Mouse (Mus musculus) spleen, embryonic (tissue): ENCODE results near the gene Gm10428.
"Not testable (repeated sequence)": the region's sequence is repeated elsewhere in the genome, so short reads cannot be mapped to it uniquely, and the experiment has no call there.

Source experiments
- CTCF ChIA-PET: fragments of 350-600 bp; sonication (Branson Sonifier 250); formaldehyde crosslinking; loops from one replicate; lab custom pipeline; 2022; lab: Charles Lee

The Gm10428 gene

DNA sequence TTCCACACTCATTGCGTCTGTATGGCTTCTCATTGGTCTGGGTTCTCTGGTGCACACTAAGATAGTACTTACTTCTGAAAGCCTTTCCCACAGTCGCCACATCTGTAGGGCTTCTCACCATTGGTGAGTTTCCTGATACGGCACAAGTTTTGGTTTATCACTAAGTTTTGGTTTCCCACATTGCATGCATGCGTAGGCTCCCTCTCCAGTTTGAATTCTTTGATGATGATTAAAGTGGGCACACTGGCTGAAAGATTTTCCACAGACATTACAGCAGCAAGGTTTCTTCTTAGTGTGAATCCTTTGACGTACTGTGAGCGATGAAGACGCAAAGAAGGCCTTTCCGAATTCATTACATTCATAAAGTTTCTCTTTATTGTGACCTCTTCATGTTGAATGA is at the start of gene Gm10428:
Gene Gm10428 (plus strand): TSS at position 321 of the 400 bp plus-strand sequence.
- CTCF ChIA-PET, result no interaction called here

DNA sequence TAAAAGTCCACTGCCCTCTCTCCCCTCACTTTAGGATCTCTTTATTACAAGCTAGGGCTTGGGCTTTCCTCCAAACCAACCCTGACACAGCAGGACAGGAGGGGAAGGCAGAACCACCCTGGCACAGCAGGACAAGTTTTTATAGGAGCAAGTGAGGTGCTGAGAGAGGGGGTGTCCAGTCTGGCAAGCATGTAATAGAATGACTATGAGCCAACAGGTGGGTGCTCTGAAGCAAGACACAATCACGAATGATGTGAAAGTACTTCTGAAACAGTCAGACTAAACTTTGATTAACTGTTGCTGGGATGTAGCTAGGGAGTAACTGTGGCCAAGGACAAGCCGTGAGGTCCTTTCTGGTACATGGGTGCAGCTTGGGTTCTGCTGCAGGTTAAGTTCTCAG is 46.8 kb upstream of the Gm10428 start:
- CTCF ChIA-PET, result no interaction called here

DNA sequence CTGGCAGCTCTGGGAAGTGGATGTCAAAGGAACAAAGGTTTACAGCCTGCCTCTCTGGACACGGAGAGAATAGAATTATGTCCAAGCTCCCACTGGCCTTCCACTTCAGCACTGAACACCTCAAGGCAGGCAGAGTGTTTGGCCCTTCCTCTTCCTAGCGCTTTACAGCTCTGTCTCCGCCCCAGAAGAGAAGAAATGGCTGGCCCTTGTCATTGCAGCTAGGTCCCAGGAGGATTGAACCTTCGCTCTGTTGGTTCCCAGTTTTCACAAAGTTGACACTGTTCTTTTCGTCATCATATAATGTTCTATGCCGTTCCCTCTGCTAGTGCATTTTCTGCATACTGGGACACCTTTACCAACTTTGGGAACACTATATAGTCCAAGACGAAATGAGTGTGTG is 44.6 kb upstream of the Gm10428 start:
- CTCF ChIA-PET, result no interaction called here

DNA sequence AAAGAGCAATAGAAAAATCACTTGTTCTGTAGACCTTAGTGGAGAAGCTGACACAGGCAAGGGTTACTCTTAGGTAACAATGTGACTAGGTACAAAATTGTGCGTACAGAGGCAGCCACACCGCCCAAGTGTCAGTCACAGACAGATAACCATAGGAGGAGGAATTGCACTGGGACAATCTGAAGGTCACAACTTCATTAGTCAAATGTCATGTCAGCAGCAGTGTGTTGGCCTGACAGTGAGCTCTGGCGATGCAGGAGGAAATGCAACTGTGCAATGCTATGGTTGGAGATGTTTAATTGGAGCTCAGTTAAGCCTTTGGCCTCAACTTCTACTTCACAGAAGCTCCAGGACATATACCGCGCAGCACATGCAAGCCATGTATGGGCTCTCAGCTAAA is 42.2 kb upstream of the Gm10428 start:
- CTCF ChIA-PET, result interaction anchor here (0.5 kb wide), 1 partner anchor 294 kb away, joined by 8 read pairs; no protein-coding TSS in a partner anchor

DNA sequence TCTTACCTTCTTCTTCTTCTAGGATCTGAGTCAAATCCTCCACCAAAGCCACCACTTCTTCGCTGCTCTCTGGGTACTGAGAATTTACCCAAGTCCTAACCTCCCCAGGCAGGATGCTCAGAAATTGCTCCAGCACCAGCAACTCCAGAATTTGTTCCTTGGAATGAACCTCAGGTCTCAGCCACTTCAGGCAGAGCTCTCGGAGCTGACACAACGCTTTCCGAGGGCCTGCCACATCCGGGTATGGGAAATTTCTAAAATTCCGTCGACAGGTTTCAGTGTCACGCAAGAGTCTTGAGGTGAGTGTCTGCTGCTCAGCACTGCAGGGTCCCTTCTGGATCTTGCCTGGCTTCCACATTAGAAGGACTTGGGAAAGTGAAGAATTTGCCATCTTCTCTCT is 24.6 kb upstream of the Gm10428 start:
- CTCF ChIA-PET, result no interaction called here

DNA sequence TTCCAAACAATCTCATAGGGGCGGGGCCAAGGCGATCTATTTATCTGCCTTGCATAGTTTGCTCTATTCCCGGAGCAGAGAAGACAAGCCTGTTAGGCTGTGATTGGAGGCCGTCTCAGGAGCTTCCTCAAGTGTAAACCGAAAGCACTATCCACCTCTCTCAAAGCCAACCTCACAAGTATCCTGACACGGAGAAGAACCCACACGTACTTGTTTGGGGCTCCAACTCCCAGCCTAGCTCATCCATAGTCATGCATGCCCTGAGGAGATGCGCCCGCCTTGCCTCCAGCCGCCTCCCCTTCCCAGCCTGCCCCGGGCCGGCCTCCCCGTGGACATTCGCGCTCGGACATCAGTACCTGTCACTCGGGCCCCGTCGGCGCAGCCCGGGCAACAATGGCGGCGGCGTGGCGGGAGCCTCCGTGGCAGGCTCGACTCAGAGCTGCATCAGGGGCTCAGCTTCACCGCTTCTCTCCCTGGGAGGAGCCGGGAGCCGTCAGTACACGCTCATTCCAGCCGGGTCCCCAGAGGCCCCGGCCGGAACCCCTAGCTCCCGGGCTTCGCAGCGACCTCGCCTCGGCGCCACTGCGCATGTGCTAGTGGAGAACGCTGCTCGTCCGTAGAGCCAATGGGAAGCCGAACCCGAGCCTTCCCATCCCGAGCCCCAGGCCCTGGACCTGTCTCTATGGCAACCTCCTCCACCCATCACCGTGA is 21.4 kb upstream of the Gm10428 start, which contains the start of gene Zfp287:
Gene Zfp287 (minus strand): TSS at position 595 of the 711 bp plus-strand sequence.
- CTCF ChIA-PET, result no interaction called here

DNA sequence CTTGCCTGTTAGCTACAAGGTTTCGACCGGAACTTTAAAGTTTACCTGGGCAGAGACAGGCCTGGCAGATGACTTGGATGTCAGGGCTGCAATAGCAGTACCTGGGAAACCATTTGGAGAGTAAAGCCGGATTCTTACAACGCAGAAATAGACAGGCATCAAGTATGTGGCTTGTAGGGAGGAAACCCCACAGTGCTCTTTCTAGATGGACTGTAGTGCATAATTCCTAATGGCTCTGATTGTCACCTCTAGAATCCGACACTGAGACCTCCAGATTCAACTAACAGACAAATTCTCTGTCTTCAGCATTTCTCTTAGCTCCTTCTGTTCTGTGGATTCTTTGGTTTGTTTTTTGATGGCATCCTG is 20.9 kb upstream of the Gm10428 start:
- CTCF ChIA-PET, result no interaction called here

DNA sequence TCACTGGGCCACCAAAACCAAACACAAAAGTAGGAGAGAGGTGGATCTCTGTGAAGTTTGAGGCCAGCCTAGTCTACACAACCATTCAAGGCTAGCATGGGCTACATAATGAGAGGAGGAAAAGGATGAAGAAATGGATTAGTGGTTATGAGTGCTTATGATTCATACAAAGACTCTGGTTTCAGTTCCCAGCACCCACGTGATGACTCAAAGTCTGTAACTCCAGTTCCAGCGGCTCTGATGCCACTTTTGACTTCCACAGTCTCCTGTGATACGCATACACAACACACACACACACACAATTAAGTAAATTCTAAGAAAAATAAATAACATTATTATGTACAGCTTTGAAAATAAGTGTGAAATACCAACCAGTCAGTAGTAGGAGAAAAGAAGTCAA is 20.2 kb upstream of the Gm10428 start:
- CTCF ChIA-PET, result no interaction called here

DNA sequence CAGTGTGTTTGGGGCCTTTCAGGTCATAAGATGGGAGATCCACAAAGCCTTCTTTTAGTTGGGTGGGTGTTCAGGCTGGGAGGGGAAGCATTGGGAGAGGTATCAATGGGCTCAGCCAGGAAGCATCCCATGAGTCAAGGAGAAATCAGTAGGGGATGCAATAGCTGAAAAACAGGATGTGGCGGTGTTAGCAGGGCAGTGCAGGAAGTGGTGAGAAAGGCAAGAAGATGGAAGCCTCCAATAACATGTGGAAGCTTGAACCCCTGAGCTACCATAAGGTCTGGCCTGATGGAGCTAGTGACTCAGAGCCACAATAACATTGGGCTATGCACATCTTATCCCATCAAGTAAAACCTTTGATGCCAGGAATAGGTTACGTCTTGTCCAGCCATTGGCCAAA is 11.7 kb upstream of the Gm10428 start:
- CTCF ChIA-PET, result no interaction called here

DNA sequence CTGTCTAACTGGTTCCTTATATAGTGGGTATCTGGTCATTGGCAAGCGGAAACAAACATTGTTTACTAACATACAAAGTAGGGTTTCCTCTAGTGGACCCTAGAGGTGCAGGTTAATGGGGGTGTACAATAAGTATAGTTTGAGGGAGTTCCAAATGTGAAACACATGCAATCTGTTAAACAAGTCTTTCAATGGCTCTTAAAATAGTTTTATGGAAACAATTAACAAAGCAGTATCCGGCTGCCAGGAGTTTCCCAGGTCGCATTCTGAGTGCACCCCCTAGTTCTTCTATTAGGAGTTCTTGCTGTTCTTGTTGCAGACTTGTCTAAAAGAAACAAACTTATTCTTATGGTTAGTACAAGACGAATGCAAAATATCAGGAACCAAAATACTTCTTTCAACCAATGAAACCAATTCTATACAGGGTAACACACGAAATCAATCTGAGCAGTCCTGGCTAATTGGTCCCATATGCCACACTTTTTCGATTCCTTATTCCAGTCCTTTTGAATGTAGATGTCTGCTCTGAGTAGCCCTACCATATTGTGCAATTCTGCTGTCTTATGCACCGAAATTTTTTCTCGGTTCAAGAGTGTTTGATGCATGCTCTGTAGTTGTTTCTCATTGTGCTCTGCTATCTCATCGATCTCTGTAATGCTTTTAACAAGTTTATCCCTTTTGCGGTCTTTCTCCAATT is 10.5 kb upstream of the Gm10428 start:
- CTCF ChIA-PET, result no interaction called here

DNA sequence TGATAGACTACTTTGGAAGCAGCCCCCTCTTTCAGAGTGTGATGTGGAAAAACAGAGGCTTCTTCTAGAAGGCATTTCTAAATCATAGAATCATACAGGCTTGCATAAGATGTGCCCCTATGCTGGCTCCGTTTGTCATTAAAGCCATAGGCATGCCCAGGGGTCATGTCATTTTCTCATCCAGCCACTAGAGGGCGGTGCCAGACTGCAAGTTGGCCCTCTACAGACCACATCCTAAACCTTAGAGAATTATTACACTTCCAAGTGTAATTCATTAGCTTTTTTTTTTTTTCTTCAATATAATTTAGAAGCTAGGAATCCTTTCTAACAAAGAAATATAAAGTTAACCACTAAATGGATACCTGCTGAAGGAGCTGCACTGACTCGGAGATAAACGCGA is 8.8 kb upstream of the Gm10428 start:
- CTCF ChIA-PET, result interaction anchor here (0.7 to 1.2 kb wide), 3 partner anchors 10 to 13 kb away, joined by 3 to 25 read pairs (median 4); no protein-coding TSS in a partner anchor

DNA sequence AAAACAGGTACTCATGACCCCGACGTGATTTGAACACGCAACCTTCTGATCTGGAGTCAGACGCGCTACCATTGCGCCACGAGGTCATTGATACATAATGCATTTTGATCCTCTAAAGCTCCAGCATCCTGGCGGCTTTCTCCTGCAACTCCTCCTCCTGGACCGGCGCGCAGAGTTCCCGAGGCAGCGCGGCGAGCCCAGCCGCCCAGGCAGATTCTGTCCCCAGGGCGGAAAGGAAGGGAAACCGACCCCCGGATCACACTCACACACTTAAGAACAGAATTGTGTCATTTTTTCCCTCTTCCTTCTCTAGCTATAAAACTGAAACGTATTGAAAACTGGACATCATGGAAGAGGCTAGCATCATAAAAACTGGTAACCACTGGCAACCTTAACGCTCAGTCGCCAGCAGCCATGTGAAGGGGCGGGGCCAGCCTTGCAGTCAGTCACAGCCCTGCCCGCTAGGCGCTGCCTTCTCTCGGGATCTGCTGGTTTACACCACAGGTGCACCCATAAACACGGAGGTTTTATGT is 6.8 kb upstream of the Gm10428 start:
- CTCF ChIA-PET, result interaction anchor here (1.0 kb wide), 1 partner anchor 12 kb away, joined by 3 read pairs; no protein-coding TSS in a partner anchor

DNA sequence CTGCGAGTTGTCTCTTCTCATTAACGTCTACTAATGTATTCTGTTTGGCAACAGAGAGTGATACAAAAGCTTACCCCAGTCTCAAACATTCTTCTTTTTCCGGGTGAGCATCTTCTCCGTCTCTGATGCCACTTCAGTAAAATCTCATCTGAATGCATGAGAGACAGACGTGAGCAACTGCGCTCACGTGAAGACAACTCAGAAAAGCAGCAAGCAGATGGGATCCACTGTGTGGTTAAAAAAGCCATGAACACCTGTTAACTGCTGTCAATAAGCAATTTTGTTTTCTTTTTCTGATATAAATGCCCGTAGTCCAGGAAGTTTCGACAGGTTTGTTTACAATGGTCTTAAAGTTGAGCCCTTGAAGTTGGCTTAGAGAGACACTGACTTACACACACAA is 5.7 kb upstream of the Gm10428 start:
- CTCF ChIA-PET, result no interaction called here

DNA sequence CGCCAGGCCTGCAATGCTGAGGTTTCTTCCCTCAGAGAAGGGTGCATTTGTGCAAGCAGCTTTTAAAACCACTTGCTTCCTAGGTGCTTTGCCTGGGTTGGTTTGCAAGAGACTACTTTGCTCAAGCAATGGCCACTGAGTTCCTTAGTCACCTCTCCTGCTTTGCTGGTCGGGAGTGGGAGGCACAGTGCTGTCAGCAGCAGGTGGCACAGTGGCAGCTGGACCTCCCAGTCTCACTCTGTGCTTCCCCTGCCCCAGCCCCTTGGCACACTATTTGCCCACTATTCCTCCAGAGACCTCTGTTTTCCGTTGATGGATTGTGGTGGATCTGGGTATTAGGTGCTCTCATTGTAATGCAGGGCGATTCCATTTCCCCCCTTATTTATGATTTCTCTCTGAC is 4.8 kb upstream of the Gm10428 start:
- CTCF ChIA-PET, result no interaction called here

DNA sequence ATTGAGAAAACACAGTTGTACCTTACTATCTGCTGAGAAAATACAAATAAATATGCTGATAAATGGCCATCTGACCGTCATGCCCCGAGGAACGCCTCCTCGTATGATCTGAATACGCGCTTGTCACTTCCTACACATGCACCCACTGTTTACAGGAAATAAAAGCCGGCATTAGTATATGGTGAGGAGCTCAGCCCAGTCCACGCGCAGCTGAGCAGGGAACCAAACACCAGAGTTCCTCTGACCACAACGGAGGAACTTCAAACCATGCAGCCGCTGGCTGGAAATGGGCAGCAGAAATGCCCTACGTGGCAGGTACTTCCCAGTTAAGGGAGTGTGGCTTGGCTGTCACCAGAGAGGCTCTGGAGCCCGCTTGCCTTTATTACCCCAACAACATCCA is 3.5 kb upstream of the Gm10428 start:
- CTCF ChIA-PET, result not testable (repeated sequence)

DNA sequence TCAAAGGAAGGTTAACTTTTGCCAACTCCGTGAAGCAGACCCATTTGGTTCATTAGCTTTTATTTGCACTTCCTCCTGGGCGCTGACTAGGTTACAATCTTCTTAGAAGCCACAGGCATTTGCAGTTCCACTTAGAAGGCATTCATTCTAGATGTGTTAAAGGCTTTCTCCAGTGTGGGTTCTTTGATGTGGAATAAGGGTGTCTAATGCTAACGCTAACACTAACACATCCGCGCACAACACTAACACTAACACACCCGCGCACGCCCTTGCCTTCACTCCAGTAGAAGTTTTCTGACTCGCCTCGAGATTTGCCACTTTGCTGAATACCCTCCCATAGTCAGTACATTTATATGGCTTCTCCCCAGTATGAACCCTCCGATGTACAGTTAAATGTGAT is 709 bp upstream of the Gm10428 start:
- CTCF ChIA-PET, result no interaction called here

DNA sequence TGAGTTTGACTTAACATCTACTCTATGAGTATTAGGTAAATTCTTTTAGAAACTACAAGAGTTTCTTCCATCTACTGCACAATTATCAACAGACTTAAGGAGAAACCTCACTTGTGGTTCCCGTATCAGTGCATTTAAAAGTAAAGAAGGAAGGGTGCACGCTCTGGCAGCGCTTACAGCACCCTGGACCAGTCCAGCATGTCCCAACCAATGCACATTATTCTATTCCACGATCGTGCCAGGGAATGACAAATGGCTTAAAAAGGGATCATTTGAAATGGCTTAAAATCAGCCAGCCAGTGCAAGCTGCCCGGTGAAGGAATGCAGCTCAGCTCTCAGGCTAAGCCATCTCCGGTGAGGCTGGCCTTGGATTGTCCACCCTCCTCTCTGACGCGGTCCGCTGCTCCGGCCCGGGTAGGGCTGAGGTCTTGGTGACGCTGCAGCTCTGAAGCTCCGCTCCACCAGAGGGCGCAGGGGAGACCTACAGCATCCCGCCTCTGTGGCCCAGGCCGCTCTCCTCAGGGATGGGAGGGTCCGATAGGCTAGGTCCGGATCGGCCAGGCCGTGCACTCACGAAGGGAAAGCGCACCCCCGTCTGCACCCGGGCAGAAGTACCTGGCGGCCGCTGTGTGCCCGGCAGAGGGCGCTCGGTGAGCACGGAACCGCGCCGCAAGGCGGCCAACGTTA is 3.7 kb downstream of the Gm10428 start:
- CTCF ChIA-PET, result interaction anchor here (0.6 to 0.8 kb wide), 2 partner anchors 12 to 765 kb away, joined by 3 to 4 read pairs; no protein-coding TSS in a partner anchor

DNA sequence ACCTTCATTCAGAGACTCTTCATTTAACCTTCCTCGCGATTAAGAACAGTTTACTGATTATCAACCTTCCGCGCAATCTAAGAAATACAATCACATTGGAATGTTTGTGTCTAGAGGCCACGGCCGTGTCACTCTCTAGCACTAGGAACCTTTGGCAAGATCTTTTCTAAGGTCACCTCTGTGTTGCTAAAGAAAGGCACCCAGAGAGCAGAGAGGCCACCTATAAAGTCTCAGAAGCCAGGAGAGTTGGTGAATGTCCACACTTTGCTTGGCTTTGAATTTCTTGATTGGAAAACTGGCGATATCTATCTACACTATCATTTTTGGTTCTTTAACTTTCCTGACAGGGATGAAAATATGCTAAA is 4.2 kb downstream of the Gm10428 start:
- CTCF ChIA-PET, result interaction anchor here (0.8 kb wide), 1 partner anchor 13 kb away, joined by 3 read pairs; no protein-coding TSS in a partner anchor

DNA sequence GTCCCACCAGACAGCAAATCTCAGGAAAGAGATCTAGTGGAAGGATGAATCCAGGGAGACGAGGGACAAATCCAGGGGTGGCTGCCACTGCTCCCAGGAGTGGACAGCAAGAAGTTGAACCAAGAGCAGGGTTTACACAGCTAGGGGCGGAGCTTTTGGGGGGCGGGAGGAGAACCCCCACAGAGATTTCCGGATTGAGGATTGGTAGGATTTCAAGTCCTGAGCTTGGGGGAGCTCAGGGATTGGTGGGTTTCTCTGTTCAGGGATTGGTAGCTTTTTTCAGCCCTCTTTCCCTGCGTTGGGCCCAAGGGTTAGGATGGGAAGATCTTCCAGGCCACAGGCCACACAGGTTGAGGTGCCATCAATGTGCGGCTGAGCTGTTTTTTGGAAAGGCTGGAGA is 5.0 kb downstream of the Gm10428 start:
- CTCF ChIA-PET, result no interaction called here

DNA sequence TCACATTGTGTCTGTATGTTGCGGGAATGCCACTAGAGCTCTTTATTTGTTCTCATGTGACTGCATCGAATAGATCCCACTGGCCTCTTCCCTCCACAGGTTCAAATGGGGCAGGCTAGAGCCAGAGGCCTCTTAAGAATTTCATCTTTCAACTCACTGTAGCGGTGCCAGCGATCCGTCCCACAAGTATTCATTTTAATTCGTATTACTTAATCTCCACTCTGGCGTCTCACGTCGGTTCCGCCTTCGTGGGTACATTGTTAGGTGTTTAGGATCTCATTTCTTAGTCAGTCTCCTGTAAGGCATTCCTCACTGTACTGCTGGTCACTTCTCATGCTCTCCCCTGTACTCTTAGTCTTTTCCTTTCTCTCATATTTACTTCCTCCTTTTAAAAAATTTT is 5.6 kb downstream of the Gm10428 start:
- CTCF ChIA-PET, result interaction anchor here (0.6 kb wide), 1 partner anchor 216 kb away, joined by 3 read pairs; no protein-coding TSS in a partner anchor

DNA sequence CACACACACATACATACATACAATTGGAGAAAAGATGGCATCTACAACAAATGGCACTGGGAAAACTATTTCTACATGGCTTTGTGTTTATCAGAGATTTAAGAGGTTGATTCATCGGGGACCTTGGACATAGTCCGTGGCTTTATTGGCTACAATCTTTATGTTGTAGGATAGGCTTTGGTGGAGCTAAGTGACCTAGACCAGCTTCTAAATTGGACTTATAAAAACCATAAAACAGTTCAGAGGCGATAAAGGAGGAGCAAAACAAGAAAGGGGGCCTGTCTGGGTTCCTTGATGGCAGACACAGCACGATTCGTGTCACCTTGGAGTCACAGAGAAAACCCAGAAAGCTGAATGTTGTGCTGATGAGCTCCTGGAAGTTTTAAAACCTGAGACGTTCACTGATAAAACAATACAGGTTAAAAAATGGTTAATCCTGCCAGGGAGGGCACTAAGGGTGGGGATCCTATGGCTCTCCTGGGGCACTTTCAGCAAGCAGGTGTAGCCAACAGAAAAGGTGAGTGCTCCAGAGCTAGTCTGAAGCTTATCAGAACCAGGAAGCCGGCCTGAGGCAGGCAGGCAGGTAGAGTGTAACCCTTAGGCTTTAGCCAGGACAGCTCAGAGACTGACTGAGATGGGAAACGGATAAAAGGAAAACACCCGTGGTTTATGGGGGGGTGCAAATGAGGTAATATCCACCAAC is 8.0 kb downstream of the Gm10428 start:
- CTCF ChIA-PET, result no interaction called here
